Mouse (Mus musculus) MEL (cell line): ENCODE data around the gene Nat8f4. TPM values are rescaled to one million over a fixed set of nuclear protein-coding genes. Genes with fewer than 3 reads are reported as not detected.
"Not testable (repeated sequence)": the region's sequence is repeated elsewhere in the genome, so short reads cannot be mapped to it uniquely, and the experiment has no call there.

Source experiments
- DNase-seq: peaks from one replicate; pipeline ENCODE4 v3.0.0; 2011; ENCODE audit warnings: low read depth, low spot score
- H3K27ac ChIP-seq: 2 replicates; pipeline ENCODE4 v1.5.1; 2012; ENCODE audit warnings: low read depth, mild to moderate bottlenecking, control low read depth, low read length, moderate library complexity; ENCODE audit not compliant: control insufficient read depth
- H3K27me3 ChIP-seq, 2 experiments: fragments of 150-350 bp in 1 of 2; sonication (generic) in 1 of 2; 2 replicates each; pipeline ENCODE4 v1.6.1; 2012; ENCODE audit warnings: low read length in 2 of 2, mild to moderate bottlenecking in 2 of 2, improper control_type of control experiment in 1 of 2, moderate library complexity in 1 of 2; ENCODE audit not compliant: insufficient read depth in 2 of 2, control insufficient read depth in 1 of 2
- H3K36me3 ChIP-seq, 2 experiments: 2 replicates each; pipeline ENCODE4 v1.6.1; 2012 to 2014; ENCODE audit warnings: low read length in 2 of 2, improper control_type of control experiment in 1 of 2, inconsistent platforms in 1 of 2, mild to moderate bottlenecking in 1 of 2; ENCODE audit not compliant: insufficient read depth in 2 of 2, control insufficient read depth in 1 of 2
- H3K4me1 ChIP-seq, 2 experiments: fragments of 150-350 bp in 1 of 2; sonication (generic) in 1 of 2; 2 replicates each; pipeline ENCODE4 v1.6.1; 2012; ENCODE audit warnings: low read length in 2 of 2, improper control_type of control experiment in 1 of 2, mild to moderate bottlenecking in 1 of 2; ENCODE audit not compliant: insufficient read depth in 2 of 2, control insufficient read depth in 1 of 2
- H3K4me3 ChIP-seq, 2 experiments: fragments of 150-350 bp in 1 of 2; sonication (generic) in 1 of 2; 2 replicates each; pipeline ENCODE4 v1.5.1; 2012; ENCODE audit warnings: low read depth in 2 of 2, low read length in 2 of 2, mild to moderate bottlenecking in 2 of 2, moderate library complexity in 2 of 2, control low read depth in 1 of 2, improper control_type of control experiment in 1 of 2; ENCODE audit not compliant: control insufficient read depth in 1 of 2, insufficient read depth in 1 of 2
- H3K79me2 ChIP-seq: 2 replicates; pipeline ENCODE4 v1.6.1; 2012; ENCODE audit warnings: mild to moderate bottlenecking, low read length, moderate library complexity; ENCODE audit not compliant: control insufficient read depth, poor library complexity, insufficient read depth
- H3K9ac ChIP-seq: 2 replicates; pipeline ENCODE4 v1.6.1; 2012; ENCODE audit warnings: low read depth, mild to moderate bottlenecking, control low read depth, low read length, moderate library complexity; ENCODE audit not compliant: control insufficient read depth, poor library complexity, severe bottlenecking
- H3K9me3 ChIP-seq: fragments of 150-350 bp; sonication (generic); replicated peaks from 2 replicates; pipeline ENCODE4 v1.6.1; 2012; ENCODE audit warnings: mild to moderate bottlenecking, low read length, improper control_type of control experiment, moderate library complexity; ENCODE audit not compliant: insufficient read depth
- CHD1 ChIP-seq: IDR thresholded peaks from 2 replicates; pipeline ENCODE4 v1.6.1; 2012; ENCODE audit warnings: low read depth, mild to moderate bottlenecking, inconsistent platforms, low read length, improper control_type of control experiment
- CHD2 ChIP-seq: IDR thresholded peaks from 2 replicates; pipeline ENCODE4 v1.6.1; 2011; ENCODE audit warnings: low read length, improper control_type of control experiment
- CTCF ChIP-seq, 3 experiments: IDR thresholded peaks in 2 of 3; conservative IDR thresholded peaks in 1 of 3; 2 replicates each; pipeline ENCODE4 v1.5.1; 2011 to 2012; ENCODE audit warnings: low read length in 3 of 3, low read depth in 2 of 3, mild to moderate bottlenecking in 2 of 3, improper control_type of control experiment in 1 of 3, inconsistent platforms in 1 of 3, mixed read lengths in 1 of 3, moderate library complexity in 1 of 3; ENCODE audit not compliant: control insufficient read depth in 1 of 3, insufficient read depth in 1 of 3, poor library complexity in 1 of 3, severe bottlenecking in 1 of 3
- EP300 ChIP-seq, 2 experiments: IDR thresholded peaks; 2 replicates each; pipeline ENCODE4 v1.6.1; 2011; ENCODE audit warnings: improper control_type of control experiment in 2 of 2, low read length in 2 of 2, low read depth in 1 of 2, mild to moderate bottlenecking in 1 of 2
- GATA1 ChIP-seq: IDR thresholded peaks from 2 replicates; pipeline ENCODE4 v1.6.1; 2011; ENCODE audit warnings: low read depth, low read length, improper control_type of control experiment
- HCFC1 ChIP-seq: IDR thresholded peaks from 2 replicates; pipeline ENCODE4 v1.6.1; 2012; ENCODE audit warnings: low read depth, mild to moderate bottlenecking, inconsistent platforms, low read length, improper control_type of control experiment, moderate library complexity
- JUND ChIP-seq: IDR thresholded peaks from 2 replicates; pipeline ENCODE4 v1.6.1; 2011; ENCODE audit warnings: low read depth, mild to moderate bottlenecking, improper control_type of control experiment, low read length
- MEF2A ChIP-seq: IDR thresholded peaks from 2 replicates; pipeline ENCODE4 v1.6.1; 2014; ENCODE audit warnings: low read depth, mild to moderate bottlenecking, inconsistent platforms, low read length, improper control_type of control experiment; ENCODE audit not compliant: poor library complexity, insufficient replicate concordance, severe bottlenecking; ENCODE audit errors: extremely low read depth
- MYB ChIP-seq: IDR thresholded peaks from 2 replicates; pipeline ENCODE4 v1.6.1; 2011; ENCODE audit warnings: mild to moderate bottlenecking, low read depth, low read length, improper control_type of control experiment
- MYC ChIP-seq: IDR thresholded peaks from 2 replicates; pipeline ENCODE4 v1.6.1; 2011; ENCODE audit warnings: low read depth, mild to moderate bottlenecking, low read length, improper control_type of control experiment, moderate library complexity
- NRF1 ChIP-seq: IDR thresholded peaks from 2 replicates; pipeline ENCODE4 v1.6.1; 2014; ENCODE audit warnings: low read depth, mild to moderate bottlenecking, inconsistent platforms, low read length, improper control_type of control experiment, moderate library complexity; ENCODE audit not compliant: poor library complexity, insufficient read depth, severe bottlenecking
- POLR2AphosphoS5 ChIP-seq: IDR thresholded peaks from 2 replicates; pipeline ENCODE4 v1.6.1; 2012; ENCODE audit warnings: low read depth, borderline replicate concordance, mild to moderate bottlenecking, inconsistent platforms, low read length, moderate library complexity, mixed read lengths
- SIN3A ChIP-seq: IDR thresholded peaks from 2 replicates; pipeline ENCODE4 v1.6.1; 2012; ENCODE audit warnings: low read length, improper control_type of control experiment, inconsistent platforms
- TBP ChIP-seq: IDR thresholded peaks from 2 replicates; pipeline ENCODE4 v1.8.0; 2011; ENCODE audit warnings: low read depth, low read length, improper control_type of control experiment
- TCF12 ChIP-seq: IDR thresholded peaks from 2 replicates; pipeline ENCODE4 v1.6.1; 2014; ENCODE audit warnings: low read depth, mild to moderate bottlenecking, inconsistent platforms, low read length, improper control_type of control experiment, moderate library complexity
- ZKSCAN1 ChIP-seq: IDR thresholded peaks from 2 replicates; pipeline ENCODE4 v1.6.1; 2012; ENCODE audit warnings: low read depth, mild to moderate bottlenecking, inconsistent platforms, low read length, improper control_type of control experiment, moderate library complexity
- ZNF384 ChIP-seq: IDR thresholded peaks from 2 replicates; pipeline ENCODE4 v1.6.1; 2012; ENCODE audit warnings: low read depth, mild to moderate bottlenecking, inconsistent platforms, low read length, improper control_type of control experiment
- polyA plus RNA-seq, 2 experiments: library from polyadenylated mRNA; stranded (reverse) in 1 of 2; unstranded in 1 of 2; fragments of >175 nt in 1 of 2; fragments of >200 nt in 1 of 2; gene quantifications; 2 replicates each; pipeline versions ENCODE4 v1.2.1 to v1.2.4; 2012; ENCODE audit warnings: low replicate concordance in 2 of 2, low read depth in 1 of 2; ENCODE audit not compliant: insufficient read length in 2 of 2, insufficient read depth in 1 of 2, missing spikeins in 1 of 2
- total RNA-seq: library from RNA; depleted of rRNA; stranded (reverse); fragments of 300-350 nt; gene quantifications from 2 replicates; pipeline ENCODE4 v1.2.3, GENCODE M21; 2012

Nat8f4 gene
- total and polyA plus RNA-seq, 3 experiments: 2.6 to 3.0 TPM; not detected in 1

DNA sequence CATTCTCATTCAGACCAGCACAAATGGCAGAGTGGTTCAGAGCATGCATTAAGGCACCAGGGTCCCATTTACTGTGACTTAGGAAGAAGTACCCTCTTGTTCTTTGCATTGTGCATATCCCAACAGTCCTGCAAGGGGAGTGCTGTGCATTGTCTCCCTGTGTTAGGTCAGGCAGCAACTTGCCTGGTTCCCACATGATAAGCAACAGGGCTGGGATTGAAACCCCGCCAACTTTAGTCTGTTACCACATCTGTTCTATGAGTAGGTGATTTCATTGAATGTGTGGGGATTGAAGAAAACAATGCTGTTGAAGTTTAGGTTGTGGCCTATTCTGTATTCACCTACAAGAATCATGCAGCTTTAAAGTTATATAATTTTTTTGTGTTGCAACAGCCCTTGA lies 22.0 kb upstream of the Nat8f4 start (continued):
- TF ChIP-seq TCF12: peak; percentile 50; the same call in 1 of the 2 replicates

DNA sequence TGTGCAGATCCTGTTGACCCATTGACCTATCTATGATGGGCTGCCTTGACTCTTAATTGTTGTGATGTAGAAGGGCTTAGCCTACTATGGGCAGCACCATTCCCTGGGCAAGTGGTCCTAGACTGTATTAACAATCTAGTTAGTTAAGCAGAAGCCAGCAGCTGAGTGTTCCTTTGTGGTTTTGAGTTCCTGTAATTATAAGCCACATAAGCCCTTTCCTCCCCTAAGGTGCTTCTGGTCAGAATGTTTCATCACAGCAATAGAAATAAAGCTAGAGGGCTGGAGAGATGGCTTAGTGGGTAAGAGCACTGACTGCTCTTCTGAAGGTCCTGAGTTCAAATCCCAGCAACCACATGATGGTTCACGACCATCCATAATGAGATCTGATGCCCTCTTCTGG lies 19.0 kb upstream of the Nat8f4 start:
- Histone ChIP-seq H3K4me3 (no peak overlapping the region), H3K9me3 (no peaks in the 10 kb centered on the region), H3K9ac (no peak overlapping the region)
- DNase-seq: no peak
- TF ChIP-seq SIN3A (no peak), MEF2A (no peak), CTCF (IDR thresholded peaks at IDR 0.05 in 2 of 3, conservative IDR thresholded peaks at IDR 0.05 in 1 of 3; ENCODE audit: control insufficient read depth in 1 of 3, insufficient read depth in 1 of 3, low read depth in 2 of 3, low read length in 3 of 3, poor library complexity in 1 of 3, severe bottlenecking in 1 of 3) (no peak), CHD2 (no peak), ZNF384 (no peak), TBP (no peak), CHD1 (no peak)
- TF ChIP-seq, all 39 proteins: peak for 0
- H3K4me1 ChIP-seq: peaks cover 2 to 5% of the 10 kb centered on the region in 2 experiments; a peak in 2 of 4 replicates
- peaks cover 5 to 35% of the 10 kb centered on the region in 2 experiments for H3K36me3 ChIP-seq
- H3K79me2 ChIP-seq: 0 out of 2 replicates have a peak, but pooled peaks cover 2% of the 10 kb centered on the region
- H3K27me3 ChIP-seq: no peaks in the 10 kb centered on the region
- no peak overlapping the region for H3K27ac ChIP-seq

DNA sequence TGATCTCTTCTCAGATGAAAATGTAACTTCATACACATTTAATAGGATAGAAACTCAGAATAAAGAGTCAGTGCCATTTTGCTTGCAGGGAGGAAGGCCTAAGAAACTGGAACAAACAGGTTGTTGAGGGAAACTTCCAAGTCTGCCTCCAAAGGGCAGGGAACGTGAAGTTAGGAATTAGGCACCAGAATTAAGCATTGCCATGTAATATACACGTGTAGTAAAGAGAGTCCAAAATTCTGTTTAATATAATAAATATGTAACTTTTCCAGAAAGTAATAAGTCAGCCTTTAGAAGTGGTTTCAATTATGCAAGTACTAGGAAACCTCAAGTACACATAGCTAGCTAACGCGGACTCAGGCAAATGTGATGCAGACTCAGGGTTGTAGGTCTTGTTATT lies 14.7 kb upstream of the Nat8f4 start:
- H3K9ac ChIP-seq: no peak overlapping the region
- H3K79me2 ChIP-seq: peaks cover 13% of the 10 kb centered on the region
- H3K4me3 ChIP-seq: no peak overlapping the region
- no peak for TF ChIP-seq POLR2AphosphoS5
- TF ChIP-seq NRF1: no peak
- no peak for TF ChIP-seq MYB
- no peak for TF ChIP-seq EP300 (IDR thresholded peaks at IDR 0.05; ENCODE audit: low read depth in 1 of 2, low read length in 2 of 2)
- no peak for TF ChIP-seq ZKSCAN1
- TF ChIP-seq MYC: no peak
- no peak for TF ChIP-seq JUND
- TF ChIP-seq HCFC1: no peak
- TF ChIP-seq ZNF384: no peak
- no peak for TF ChIP-seq TCF12
- no peak for TF ChIP-seq GATA1
- H3K4me1 ChIP-seq: peaks cover 6 to 7% of the 10 kb centered on the region in 2 experiments; a peak in 3 of 4 replicates
- H3K36me3 ChIP-seq: peaks cover 3 to 14% of the 10 kb centered on the region in 2 experiments
- no peak overlapping the region for H3K27ac ChIP-seq
- no peaks in the 10 kb centered on the region for H3K27me3 ChIP-seq
- H3K9me3 ChIP-seq: no peaks in the 10 kb centered on the region
- no peak for DNase-seq

DNA sequence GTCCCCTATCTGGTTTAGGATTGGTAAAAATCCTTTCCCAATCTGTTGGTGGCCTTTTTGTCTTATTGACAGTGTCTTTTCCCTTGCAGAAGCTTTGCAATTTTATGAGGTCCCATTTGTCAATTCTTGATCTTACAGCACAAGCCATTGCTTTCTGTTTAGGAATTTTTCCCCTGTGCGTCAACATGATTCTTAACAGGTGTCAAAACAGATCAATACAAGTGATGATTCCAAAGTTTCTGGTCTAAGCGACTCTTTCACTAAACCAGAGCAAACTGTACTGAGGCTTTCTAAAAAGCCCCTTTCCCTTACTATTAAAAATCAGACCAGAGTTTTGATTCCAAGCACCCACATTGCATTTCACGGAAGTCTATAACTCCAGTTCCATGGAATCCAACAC lies 13.7 kb upstream of the Nat8f4 start:
- not testable (repeated sequence) for H3K36me3 ChIP-seq, H3K27me3 ChIP-seq, H3K4me1 ChIP-seq, H3K9ac ChIP-seq, DNase-seq, H3K9me3 ChIP-seq, H3K27ac ChIP-seq, H3K4me3 ChIP-seq
- H3K79me2 ChIP-seq: peaks cover 13% of the 10 kb centered on the region
